27 mouse cellular contexts compared by ENCODE assay signal in genomic region chr1:106276824-106277223, GRCm38 (mm10).
DNase-seq lines count a peak whose midpoint lies in the region; ATAC-seq and TF ChIP-seq lines count a peak whose summit lies in the region.
"Had no signal": no experiment of that assay in that cellular context is flagged by ENCODE, and none has a peak within 500 bp of the region (broad histone marks: within the 10 kb centered on the region; RNA-seq: fewer than 3 reads in every experiment).

No protein-coding gene starts in this region.

- DNase-seq in embryonic facial prominence, embryonic 10.5 days (ENCODE audit: low spot score) = no peak
- peak; percentile 62 for DNase-seq in 3T3-L1 (ENCODE audit: low read depth, low spot score)
- no peak for DNase-seq in MEL (ENCODE audit: low read depth, low spot score)
- DNase-seq in embryo, embryonic 10.5 days (ENCODE audit: low spot score) = no peak
- no peak for DNase-seq in spleen, adult 12 weeks (ENCODE audit: low spot score)
- DNase-seq in adrenal gland, postnatal 14 days = no peak
- DNase-seq: gastrocnemius, adult 2 months; gastrocnemius, postnatal 36 days; heart, adult 18-20 months; heart, postnatal 36 days; kidney, adult 9 months; kidney, postnatal 10 days; right cerebral cortex, postnatal 14 days; thymus, postnatal 25 days had no signal

- no peak for TF ChIP-seq RAD21 in MEL (IDR thresholded peaks at IDR 0.05; ENCODE audit: low read depth, low read length)

- TF ChIP-seq EP300 in MEL (IDR thresholded peaks at IDR 0.05; ENCODE audit: low read depth in 1 of 2, low read length in 2 of 2) = no peak

- H3K4me1 ChIP-seq in embryonic facial prominence, embryonic 12.5 days = peaks cover 18% of the 10 kb centered on the region
- peaks cover 38% of the 10 kb centered on the region for H3K4me1 ChIP-seq in embryonic facial prominence, embryonic 10.5 days
- H3K4me1 ChIP-seq in MEL (ENCODE audit: control insufficient read depth in 1 of 2, insufficient read depth in 2 of 2, low read length in 2 of 2) = no peaks in the 10 kb centered on the region
- H3K4me1 ChIP-seq in embryonic facial prominence, embryonic 15.5 days = peaks cover 27% of the 10 kb centered on the region

- H3K4me3 ChIP-seq in embryonic facial prominence, embryonic 12.5 days = no peak overlapping the region
- H3K4me3 ChIP-seq in embryonic facial prominence, embryonic 10.5 days = no peak overlapping the region
- H3K4me3 ChIP-seq in MEL (ENCODE audit: control insufficient read depth in 1 of 2, insufficient read depth in 1 of 2, low read depth in 2 of 2, low read length in 2 of 2) = no peak overlapping the region
- H3K4me3 ChIP-seq in embryonic facial prominence, embryonic 15.5 days (replicated peaks) = no peak overlapping the region
- H3K4me3 ChIP-seq: forebrain, embryonic 15.5 days; gastrocnemius, adult 2 months; hindbrain, embryonic 12.5 days; left cerebral cortex, adult 2 months; limb, embryonic 13.5 days; lung, embryonic 15.5 days; midbrain, embryonic 12.5 days; stomach, embryonic 15.5 days had no signal

- no peak overlapping the region for H3K4me2 ChIP-seq in embryonic facial prominence, embryonic 12.5 days (replicated peaks)
- H3K4me2 ChIP-seq in embryonic facial prominence, embryonic 15.5 days (replicated peaks) = no peak overlapping the region
- H3K4me2 ChIP-seq: forebrain, embryonic 15.5 days; heart, embryonic 11.5 days; hindbrain, embryonic 12.5 days; limb, embryonic 13.5 days; liver, embryonic 11.5 days; lung, embryonic 15.5 days; midbrain, embryonic 12.5 days; stomach, embryonic 15.5 days had no signal

- H3K79me2 ChIP-seq in MEL (ENCODE audit: control insufficient read depth, insufficient read depth, low read length, poor library complexity) = no peaks in the 10 kb centered on the region

- peak overlapping the region; percentile 70; the same call in 1 of the 2 replicates for H3K27ac ChIP-seq in embryonic facial prominence, embryonic 12.5 days
- H3K27ac ChIP-seq in embryonic facial prominence, embryonic 10.5 days (replicated peaks) = no peak overlapping the region
- no peak overlapping the region for H3K27ac ChIP-seq in MEL (ENCODE audit: control insufficient read depth, low read depth, low read length)
- H3K27ac ChIP-seq in embryonic facial prominence, embryonic 15.5 days (replicated peaks) = peak overlapping the region; percentile 28
- H3K27ac ChIP-seq: forebrain, embryonic 15.5 days; gastrocnemius, adult 2 months; hindbrain, embryonic 12.5 days; hindbrain, postnatal 0 days; left cerebral cortex, adult 2 months; lung, embryonic 15.5 days; midbrain, embryonic 12.5 days; stomach, embryonic 15.5 days had no signal

- no peaks in the 10 kb centered on the region for H3K36me3 ChIP-seq in embryonic facial prominence, embryonic 12.5 days
- H3K36me3 ChIP-seq in embryonic facial prominence, embryonic 10.5 days (replicated peaks) = no peaks in the 10 kb centered on the region
- no peaks in the 10 kb centered on the region for H3K36me3 ChIP-seq in MEL (ENCODE audit: control insufficient read depth in 1 of 2, insufficient read depth in 2 of 2, low read length in 2 of 2)
- no peaks in the 10 kb centered on the region for H3K36me3 ChIP-seq in embryonic facial prominence, embryonic 15.5 days
- H3K36me3 ChIP-seq: forebrain, embryonic 15.5 days; hindbrain, embryonic 12.5 days; limb, embryonic 13.5 days; lung, embryonic 15.5 days; midbrain, embryonic 12.5 days; stomach, embryonic 15.5 days had no signal

- no peak for TF ChIP-seq CTCF in MEL (IDR thresholded peaks at IDR 0.05 in 2 of 3, conservative IDR thresholded peaks at IDR 0.05 in 1 of 3; ENCODE audit: control insufficient read depth in 1 of 3, insufficient read depth in 1 of 3, low read depth in 2 of 3, low read length in 3 of 3, poor library complexity in 1 of 3, severe bottlenecking in 1 of 3)

- no peaks in the 10 kb centered on the region for H3K27me3 ChIP-seq in embryonic facial prominence, embryonic 12.5 days
- H3K27me3 ChIP-seq in embryonic facial prominence, embryonic 10.5 days (replicated peaks; ENCODE audit: low read depth, poor library complexity, severe bottlenecking) = no peaks in the 10 kb centered on the region
- peaks cover 0 to 2% of the 10 kb centered on the region in 2 experiments; a peak in 1 of 4 replicates for H3K27me3 ChIP-seq in MEL (ENCODE audit: control insufficient read depth in 1 of 2, insufficient read depth in 2 of 2, low read length in 2 of 2)
- no peaks in the 10 kb centered on the region for H3K27me3 ChIP-seq in embryonic facial prominence, embryonic 15.5 days
- H3K27me3 ChIP-seq: forebrain, embryonic 15.5 days; hindbrain, embryonic 12.5 days; limb, embryonic 13.5 days; lung, embryonic 15.5 days; midbrain, embryonic 12.5 days; stomach, embryonic 15.5 days had no signal

- WGBS in embryonic facial prominence, embryonic 12.5 days = 41% methylated on average over 1 of the region's 1 CpGs
- WGBS in embryonic facial prominence, embryonic 10.5 days = 78% methylated on average over 1 of the region's 1 CpGs
- 33% methylated on average over 1 of the region's 1 CpGs for WGBS in embryonic facial prominence, embryonic 15.5 days

- H3K9ac ChIP-seq in embryonic facial prominence, embryonic 12.5 days = no peak overlapping the region
- H3K9ac ChIP-seq in MEL (ENCODE audit: control insufficient read depth, low read depth, low read length, poor library complexity, severe bottlenecking) = no peak overlapping the region
- H3K9ac ChIP-seq in embryonic facial prominence, embryonic 15.5 days = no peak overlapping the region
- H3K9ac ChIP-seq: forebrain, embryonic 15.5 days; hindbrain, embryonic 12.5 days; limb, embryonic 13.5 days; lung, embryonic 15.5 days; midbrain, embryonic 12.5 days; stomach, embryonic 15.5 days had no signal

- ATAC-seq in embryonic facial prominence, embryonic 12.5 days (ENCODE audit: insufficient number of reproducible peaks, insufficient read depth, low FRiP score, low TSS enrichment) = no peak
- ATAC-seq in embryonic facial prominence, embryonic 15.5 days (ENCODE audit: insufficient number of reproducible peaks, low FRiP score, low TSS enrichment, low read depth) = no peak
- ATAC-seq: forebrain, embryonic 15.5 days; intestine, embryonic 16.5 days had no signal

- no peaks in the 10 kb centered on the region for H3K9me3 ChIP-seq in embryonic facial prominence, embryonic 12.5 days
- H3K9me3 ChIP-seq in embryonic facial prominence, embryonic 10.5 days = no peaks in the 10 kb centered on the region
- no peaks in the 10 kb centered on the region for H3K9me3 ChIP-seq in MEL (replicated peaks; ENCODE audit: insufficient read depth, low read length)
- no peaks in the 10 kb centered on the region for H3K9me3 ChIP-seq in embryonic facial prominence, embryonic 15.5 days (replicated peaks)
- H3K9me3 ChIP-seq: forebrain, embryonic 15.5 days; hindbrain, embryonic 12.5 days; limb, embryonic 13.5 days; lung, embryonic 15.5 days; midbrain, embryonic 12.5 days; stomach, embryonic 15.5 days had no signal

- no peak for TF ChIP-seq POLR2A in MEL (IDR thresholded peaks at IDR 0.05; ENCODE audit: control insufficient read depth in 1 of 2, insufficient read depth in 1 of 2, low read depth in 1 of 2, low read length in 2 of 2, poor library complexity in 1 of 2)

TF ChIP-seq in MEL, 35 proteins besides CTCF, POLR2A, EP300 and RAD21:
- TF ChIP-seq CHD1 (IDR thresholded peaks at IDR 0.05; ENCODE audit: low read depth, low read length) (no peak), MAX (IDR thresholded peaks at IDR 0.05; ENCODE audit: low read length) (peak; percentile 51; the same call in 1 of the 2 replicates)

Comparison
In these comparisons a context has a peak if more than half of its experiments do, and no peak if none do; other contexts are left out.
1. H3K27ac ChIP-seq: peak in embryonic facial prominence, embryonic 12.5 days (single experiment) and embryonic facial prominence, embryonic 15.5 days (single experiment); none in embryonic facial prominence, embryonic 10.5 days (single experiment) and MEL (single experiment).